Mouse (Mus musculus) macrophage (primary cell): ENCODE measurements around the gene Arid3a. TPM values are rescaled to one million over a fixed set of nuclear protein-coding genes. Genes with fewer than 3 reads are reported as not detected.

Experiments
- H3K27ac ChIP-seq: fragments of 350-480 bp; formaldehyde crosslinking; 2 replicates; pipeline ENCODE4 v1.9.0; 2021
- H3K36me3 ChIP-seq: fragments of 350-480 bp; formaldehyde crosslinking; 2 replicates; pipeline ENCODE4 v1.9.0; 2021; ENCODE audit errors: inconsistent target
- H3K4me3 ChIP-seq: fragments of 350-480 bp; formaldehyde crosslinking; 2 replicates; pipeline ENCODE4 v1.9.0; 2021; ENCODE audit errors: inconsistent target
- H3K79me2 ChIP-seq: fragments of 350-480 bp; formaldehyde crosslinking; 2 replicates; pipeline ENCODE4 v1.9.0; 2021; ENCODE audit errors: inconsistent target
- WGBS: methylation state at CpG from one replicate; pipeline ENCODE4 v1.1.7; 2026; ENCODE audit warnings: inconsistent platforms; ENCODE audit not compliant: missing documents; 5-methylcytosine and 5-hydroxymethylcytosine counted together
- polyA plus RNA-seq: library from polyadenylated mRNA; stranded (reverse); fragments of 250-400 nt; gene quantifications from 3 replicates; pipeline ENCODE4 v1.2.4, GENCODE M21; 2018; ENCODE audit warnings: inconsistent platforms

Arid3a gene
- polyA plus RNA-seq, 1 experiment from 2014 or later = 37.4 TPM

DNA sequence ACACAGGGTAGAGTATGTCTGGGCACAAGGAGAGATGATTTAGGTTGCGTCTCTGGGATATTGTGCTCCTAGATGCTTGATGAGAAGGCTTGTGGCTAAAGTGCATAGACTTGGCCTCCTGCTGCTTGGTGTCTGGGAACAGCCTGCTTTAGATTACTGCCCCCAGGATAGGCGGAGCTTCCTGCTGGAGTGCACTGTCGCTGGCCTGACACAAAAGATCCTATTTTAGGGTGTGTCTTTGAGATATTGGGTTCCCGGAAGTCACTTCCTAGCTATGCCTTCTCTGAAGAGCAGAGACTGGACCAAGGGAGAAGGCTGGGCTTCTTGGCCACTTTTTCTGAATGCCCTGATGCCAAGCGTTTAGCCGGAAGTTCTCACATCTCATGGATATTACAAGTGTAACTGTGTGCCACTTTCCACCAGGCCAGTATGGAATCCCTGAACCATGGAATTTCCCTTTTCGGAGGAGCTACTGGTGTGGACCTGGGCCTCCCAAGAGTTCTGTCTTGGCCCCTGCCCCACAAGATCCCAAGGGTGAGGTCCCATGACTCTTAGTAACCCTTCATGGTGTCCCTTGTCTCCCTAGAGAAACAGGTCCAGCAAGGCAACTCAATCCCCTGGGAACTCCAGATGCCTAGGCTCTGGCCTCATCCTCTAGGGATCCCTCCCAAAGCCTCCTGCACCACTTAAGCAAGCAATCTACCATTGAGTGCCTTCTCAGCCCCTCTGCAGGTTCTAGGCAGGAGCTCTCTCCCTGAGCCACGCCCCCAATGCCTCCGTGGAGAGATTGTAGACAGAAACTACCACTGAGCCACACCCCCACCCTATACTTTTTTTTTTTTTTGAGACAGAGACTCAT is 76.8 kb downstream of the Arid3a start:
- Histone ChIP-seq H3K4me3 (no peak overlapping the region), H3K27ac (no peak overlapping the region), H3K79me2 (no peaks in the 10 kb centered on the region), H3K36me3 (peaks cover 52% of the 10 kb centered on the region)
- 89% methylated on average over 9 of the region's 9 CpGs for WGBS

DNA sequence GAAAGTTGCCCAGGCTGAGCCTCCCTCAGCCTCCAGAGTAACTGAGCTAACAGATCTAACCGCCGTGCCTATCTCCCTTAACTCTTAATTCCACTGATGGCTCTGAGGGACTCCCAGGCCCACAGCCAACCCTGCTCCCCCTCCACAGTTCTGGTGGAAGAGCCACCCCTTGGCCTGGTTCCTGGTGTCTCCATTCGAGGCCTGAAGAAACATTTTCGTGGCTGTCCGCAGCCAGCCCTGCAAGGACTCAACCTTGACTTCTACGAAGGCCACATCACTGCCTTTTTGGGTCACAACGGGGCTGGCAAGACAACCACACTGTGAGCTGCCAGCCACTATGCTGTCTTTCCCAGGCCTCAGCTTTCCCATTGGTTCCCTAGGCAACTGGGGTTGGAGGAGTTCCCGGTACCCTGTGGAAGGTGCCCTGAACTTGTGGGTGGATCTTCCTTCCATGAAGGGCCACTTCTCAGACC is 77.4 kb downstream of the Arid3a start:
- Histone ChIP-seq H3K36me3 (peaks cover 56% of the 10 kb centered on the region), H3K4me3 (no peak overlapping the region), H3K27ac (no peak overlapping the region), H3K79me2 (no peaks in the 10 kb centered on the region)
- WGBS = 92% methylated on average over 6 of the region's 8 CpGs

Other genes starting within 250 kb of the Arid3a start
- 78.9 to 136 TPM (median 128 TPM) in 3 replicates for gene Cdc34, start 244.8 kb upstream of the Arid3a start, polyA plus RNA-seq
- 0.30 TPM in 1 of 3 replicates, not detected in the others for gene Gzmm, start 238.0 kb upstream of the Arid3a start, polyA plus RNA-seq
- gene Bsg, start 222.6 kb upstream of the Arid3a start, polyA plus RNA-seq = 331 to 456 TPM (median 356 TPM) in 3 replicates
- gene Hcn2, start 210.4 kb upstream of the Arid3a start, polyA plus RNA-seq = 0.30 to 1.6 TPM (median 0.40 TPM) in 3 replicates
- gene Polrmt, start 180.5 kb upstream of the Arid3a start, polyA plus RNA-seq = 11.4 to 13.9 TPM (median 11.7 TPM) in 3 replicates
- not detected in 3 replicates for gene Fgf22, start 172.0 kb upstream of the Arid3a start, polyA plus RNA-seq
- 20.1 to 34.6 TPM (median 21.2 TPM) in 3 replicates for gene Rnf126, start 160.1 kb upstream of the Arid3a start, polyA plus RNA-seq
- gene Fstl3, start 149.8 kb upstream of the Arid3a start, polyA plus RNA-seq = 0.12 to 0.67 TPM (median 0.47 TPM) in 3 replicates
- not detected in 3 replicates for gene Prss57, start 136.1 kb upstream of the Arid3a start, polyA plus RNA-seq
- 1.3 to 1.9 TPM (median 1.8 TPM) in 3 replicates for gene Palm, start 133.5 kb upstream of the Arid3a start, polyA plus RNA-seq
- 0.23 to 0.95 TPM (median 0.93 TPM) in 3 replicates for gene Misp, start 106.1 kb upstream of the Arid3a start, polyA plus RNA-seq
- 119 to 188 TPM (median 143 TPM) in 3 replicates for gene Ptbp1, start 72.6 kb upstream of the Arid3a start, polyA plus RNA-seq
- 0.96 to 1.6 TPM (median 1.2 TPM) in 3 replicates for gene Prtn3, start 52.6 kb upstream of the Arid3a start, polyA plus RNA-seq
- 0.64 to 2.5 TPM (median 1.0 TPM) in 3 replicates for gene Plppr3, start 52.4 kb upstream of the Arid3a start, polyA plus RNA-seq
- gene Elane, start 40.8 kb upstream of the Arid3a start, polyA plus RNA-seq = 0.67 to 0.89 TPM in 2 of 3 replicates, not detected in the other
- not detected in 3 replicates for gene Cfd, start 36.2 kb upstream of the Arid3a start, polyA plus RNA-seq
- 10.6 to 18.8 TPM (median 16.5 TPM) in 3 replicates for gene Med16, start 18.1 kb upstream of the Arid3a start, polyA plus RNA-seq
- gene Gm26602, start 16.2 kb upstream of the Arid3a start, polyA plus RNA-seq = 5.7 TPM in 1 of 3 replicates, not detected in the others
- 0.27 to 0.89 TPM (median 0.30 TPM) in 3 replicates for gene Kiss1r, start 10.1 kb upstream of the Arid3a start, polyA plus RNA-seq
- gene R3hdm4, start 5.8 kb upstream of the Arid3a start, polyA plus RNA-seq = 41.6 to 61.5 TPM (median 54.4 TPM) in 3 replicates
- gene Wdr18, start 33.1 kb downstream of the Arid3a start, polyA plus RNA-seq = 11.4 to 31.4 TPM (median 18.8 TPM) in 3 replicates
- not detected in 3 replicates for gene Grin3b, start 43.7 kb downstream of the Arid3a start, polyA plus RNA-seq
- 37.3 to 67.6 TPM (median 52.3 TPM) in 3 replicates for gene Tmem259, start 57.3 kb downstream of the Arid3a start, polyA plus RNA-seq
- 4.0 to 9.8 TPM (median 4.7 TPM) in 3 replicates for gene Cnn2, start 61.5 kb downstream of the Arid3a start, polyA plus RNA-seq
- gene Abca7, start 69.5 kb downstream of the Arid3a start, polyA plus RNA-seq = 3.3 to 10.6 TPM (median 4.0 TPM) in 3 replicates
- gene Arhgap45, start 89.6 kb downstream of the Arid3a start, polyA plus RNA-seq = 56.2 to 124 TPM (median 74.2 TPM) in 3 replicates
- 51.6 to 65.8 TPM (median 54.3 TPM) in 3 replicates for gene Polr2e, start 112.8 kb downstream of the Arid3a start, polyA plus RNA-seq
- 427 to 512 TPM (median 481 TPM) in 3 replicates for gene Gpx4, start 120.1 kb downstream of the Arid3a start, polyA plus RNA-seq
- 23.7 to 43.6 TPM (median 42.5 TPM) in 3 replicates for gene Sbno2, start 178.5 kb downstream of the Arid3a start, polyA plus RNA-seq
- gene Stk11, start 188.8 kb downstream of the Arid3a start, polyA plus RNA-seq = 72.6 to 106 TPM (median 79.6 TPM) in 3 replicates
- gene Atp5d, start 211.6 kb downstream of the Arid3a start, polyA plus RNA-seq = 68.4 to 213 TPM (median 169 TPM) in 3 replicates
- gene Cbarp, start 213.8 kb downstream of the Arid3a start, polyA plus RNA-seq = 1.9 to 3.0 TPM (median 2.4 TPM) in 3 replicates
- 16.3 to 36.3 TPM (median 20.3 TPM) in 3 replicates for gene Midn, start 221.2 kb downstream of the Arid3a start, polyA plus RNA-seq
- 17.6 to 31.0 TPM (median 19.0 TPM) in 3 replicates for gene Cirbp, start 238.9 kb downstream of the Arid3a start, polyA plus RNA-seq
- gene 1600002K03Rik, start 245.9 kb downstream of the Arid3a start, polyA plus RNA-seq = 4.4 to 19.3 TPM (median 13.3 TPM) in 3 replicates